Mouse (Mus musculus) C2C12 (cell line): Measurements from ENCODE around the gene Tmem243.

Experiments used
- CEBPB ChIP-seq: IDR thresholded peaks from one replicate; pipeline ENCODE4 v1.6.1; 2011; ENCODE audit warnings: low read depth, mild to moderate bottlenecking, control low read depth, moderate library complexity
- CTCF ChIP-seq: IDR thresholded peaks from one replicate; pipeline ENCODE4 v1.5.1; 2011; ENCODE audit not compliant: control insufficient read depth, insufficient read depth, insufficient read length
- FOSL1 ChIP-seq: IDR thresholded peaks from one replicate; pipeline ENCODE4 v1.8.0; 2011; ENCODE audit warnings: mild to moderate bottlenecking, low read length; ENCODE audit not compliant: poor library complexity, insufficient read depth, severe bottlenecking
- MAX ChIP-seq: IDR thresholded peaks from one replicate; pipeline ENCODE4 v1.6.1; 2011; ENCODE audit warnings: mild to moderate bottlenecking, control low read depth
- MYOD1 ChIP-seq: IDR thresholded peaks from one replicate; pipeline ENCODE4 v1.6.1; 2011; ENCODE audit warnings: low read depth; ENCODE audit not compliant: control insufficient read depth, insufficient read length
- MYOG ChIP-seq: IDR thresholded peaks from one replicate; pipeline ENCODE4 v1.6.1; 2011; ENCODE audit not compliant: control insufficient read depth, insufficient read length; ENCODE audit errors: extremely low read depth
- USF1 ChIP-seq: IDR thresholded peaks from one replicate; pipeline ENCODE4 v1.6.1; 2011; ENCODE audit warnings: low read depth, mild to moderate bottlenecking, control low read depth, moderate library complexity

GRCm38 (mm10) chr5:9160831-9161455 is 60.5 kb downstream of the Tmem243 start:
- TF ChIP-seq CTCF (no peak), USF1 (no peak), MYOG (no peak), CEBPB (no peak), MYOD1 (no peak), FOSL1 (no peak), MAX (no peak)
